Mouse (Mus musculus): ENCODE results near the gene Pccb. TPM values are rescaled to one million over a fixed set of nuclear protein-coding genes. Genes with fewer than 3 reads are reported as not detected.
A peak's percentile ranks its signal among the peaks of the same experiment; 100 is the strongest.

Pccb gene
- polyA plus RNA-seq, 1 experiment from 2014 or later, result 22.5 TPM

GRCm38 (mm10) chr9:101036876-101037275, 2.2 kb upstream of the Pccb start:
- Histone ChIP-seq H3K9ac (ENCODE audit: low read length) (no peak overlapping the region), H3K27ac (ENCODE audit: low read length) (no peak overlapping the region), H3K4me1 (replicated peaks; ENCODE audit: control insufficient read depth, insufficient read depth, low read length) (peaks cover 18% of the 10 kb centered on the region), H3K36me3 (ENCODE audit: control insufficient read depth, insufficient read depth, low read length) (no peaks in the 10 kb centered on the region), H3K4me2 (ENCODE audit: low read depth, low read length) (no peak overlapping the region), H3K27me3 (ENCODE audit: control insufficient read depth, insufficient read depth, low read depth, low read length) (no peaks in the 10 kb centered on the region), H3K4me3 (ENCODE audit: low read length) (no peak overlapping the region), H3K9me3 (ENCODE audit: control insufficient read depth, low read length) (peaks cover 2% of the 10 kb centered on the region; the same call in 1 of the 2 replicates)
- WGBS, result 78% methylated on average over 2 of the region's 2 CpGs
- no peak for ATAC-seq (ENCODE audit: low read depth)

DNA sequence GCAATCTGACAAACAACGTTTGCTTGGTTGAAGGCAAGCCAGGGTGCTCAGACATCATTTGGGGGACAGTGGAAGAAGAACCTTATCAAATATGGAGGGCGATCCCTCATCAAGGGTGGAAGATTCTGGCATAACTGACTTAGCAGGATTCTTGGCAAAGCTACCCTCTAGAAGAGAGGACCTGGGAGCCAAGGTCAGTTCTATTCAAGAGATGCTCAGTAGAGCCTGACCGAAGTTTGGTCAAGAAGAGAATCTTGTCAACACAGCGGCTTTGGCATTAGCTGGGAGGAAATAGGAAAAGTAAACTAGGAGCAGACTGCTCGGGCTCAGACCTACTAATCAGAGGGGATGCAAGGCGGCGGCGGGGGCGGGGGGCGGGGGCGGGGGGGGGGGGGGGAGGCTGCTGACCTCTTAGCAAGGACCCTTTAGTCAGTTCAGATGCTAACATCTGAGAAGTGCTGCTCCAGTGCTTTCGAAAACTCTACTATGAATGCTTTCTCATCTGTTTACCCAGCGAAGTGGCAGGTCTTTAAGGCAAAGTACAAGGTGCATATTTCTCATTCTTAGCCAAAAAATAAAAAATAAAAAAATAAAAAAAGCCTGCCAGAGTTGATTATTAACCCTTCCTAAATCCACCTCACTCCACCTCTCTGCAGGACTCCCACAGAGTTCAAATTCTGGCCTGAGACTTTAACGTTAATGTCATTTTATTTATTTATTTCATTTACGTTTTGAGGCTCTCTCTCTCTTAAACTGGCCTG, 1.3 kb upstream of the Pccb start:
- WGBS, result 65% methylated on average over 13 of the region's 15 CpGs
- Histone ChIP-seq H3K36me3 (ENCODE audit: control insufficient read depth, insufficient read depth, low read length) (no peaks in the 10 kb centered on the region), H3K4me3 (ENCODE audit: low read length) (no peak overlapping the region), H3K4me1 (replicated peaks; ENCODE audit: control insufficient read depth, insufficient read depth, low read length) (peaks cover 18% of the 10 kb centered on the region), H3K4me2 (ENCODE audit: low read depth, low read length) (no peak overlapping the region), H3K27me3 (ENCODE audit: control insufficient read depth, insufficient read depth, low read depth, low read length) (no peaks in the 10 kb centered on the region), H3K9ac (ENCODE audit: low read length) (no peak overlapping the region), H3K9me3 (ENCODE audit: control insufficient read depth, low read length) (no peaks in the 10 kb centered on the region), H3K27ac (ENCODE audit: low read length) (no peak overlapping the region)
- ATAC-seq (ENCODE audit: low read depth), result no peak

DNA sequence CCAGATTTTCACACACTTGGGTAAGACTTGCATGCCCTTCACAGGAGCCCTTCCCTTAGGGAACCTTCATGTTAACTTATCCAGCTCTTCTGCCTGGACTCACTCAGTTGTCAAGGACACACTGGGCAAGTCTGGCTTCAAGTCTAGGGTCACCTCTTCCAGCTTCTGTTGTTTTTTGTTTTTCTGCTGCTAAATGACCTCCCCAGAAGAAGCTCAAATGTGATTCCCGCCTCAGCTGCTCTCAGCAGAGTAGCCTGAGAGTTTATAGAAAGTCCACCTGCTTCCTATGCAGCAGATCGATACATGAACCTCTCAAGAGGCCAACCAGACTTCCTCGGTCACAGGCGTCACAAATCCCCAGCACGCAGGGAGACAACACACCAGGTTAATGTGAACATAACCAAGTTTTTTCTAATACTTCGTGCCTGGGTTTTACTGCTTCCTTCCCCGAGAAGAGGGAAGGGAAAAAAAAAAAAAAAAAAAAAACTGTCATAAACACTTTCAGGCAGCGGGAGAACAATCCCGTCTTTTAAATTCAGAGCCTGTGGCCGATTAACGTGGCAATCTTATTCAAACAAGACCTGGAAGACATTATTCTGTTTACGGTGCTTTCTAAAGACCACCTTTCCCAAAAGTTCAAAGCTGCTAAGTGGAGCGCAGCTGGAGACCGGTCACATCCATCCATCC, 794 bp downstream of the Pccb start:
- peaks cover 18% of the 10 kb centered on the region for H3K4me1 ChIP-seq (replicated peaks; ENCODE audit: control insufficient read depth, insufficient read depth, low read length)
- 2% methylated on average over 14 of the region's 14 CpGs for WGBS

GRCm38 (mm10) chr9:101018768-101019167, 15.9 kb downstream of the Pccb start:
- no peak overlapping the region for H3K9ac ChIP-seq (ENCODE audit: low read length)
- H3K36me3 ChIP-seq (ENCODE audit: control insufficient read depth, insufficient read depth, low read length), result peaks cover 5% of the 10 kb centered on the region; the same call in 1 of the 2 replicates
- H3K4me1 ChIP-seq (replicated peaks; ENCODE audit: control insufficient read depth, insufficient read depth, low read length), result 0 out of 2 replicates have a peak, but pooled peaks cover 2% of the 10 kb centered on the region
- 96% methylated on average over 10 of the region's 10 CpGs for whole genome bisulfite sequencing
- no peak for ATAC-seq (ENCODE audit: low read depth)
- no peak overlapping the region for H3K4me2 ChIP-seq (ENCODE audit: low read depth, low read length)
- H3K9me3 ChIP-seq (ENCODE audit: control insufficient read depth, low read length), result peaks cover 2% of the 10 kb centered on the region; the same call in 1 of the 2 replicates
- no peaks in the 10 kb centered on the region for H3K27me3 ChIP-seq (ENCODE audit: control insufficient read depth, insufficient read depth, low read depth, low read length)
- H3K27ac ChIP-seq (ENCODE audit: low read length), result no peak overlapping the region
- no peak overlapping the region for H3K4me3 ChIP-seq (ENCODE audit: low read length)

More for the DNA sequence above, 794 bp downstream of the Pccb start:
- H3K9ac ChIP-seq (ENCODE audit: low read length), result peak overlapping the region; percentile 78
- H3K9me3 ChIP-seq (ENCODE audit: control insufficient read depth, low read length), result no peaks in the 10 kb centered on the region
- no peak for ATAC-seq (ENCODE audit: low read depth)
- H3K4me2 ChIP-seq (ENCODE audit: low read depth, low read length), result peak overlapping the region; percentile 62
- no peaks in the 10 kb centered on the region for H3K27me3 ChIP-seq (ENCODE audit: control insufficient read depth, insufficient read depth, low read depth, low read length)
- H3K4me3 ChIP-seq (ENCODE audit: low read length), result peak overlapping the region; percentile 71
- peaks cover 1% of the 10 kb centered on the region for H3K36me3 ChIP-seq (ENCODE audit: control insufficient read depth, insufficient read depth, low read length)
- H3K27ac ChIP-seq (ENCODE audit: low read length), result peak overlapping the region; percentile 94

GRCm38 (mm10) chr9:101017734-101018516, 16.8 kb downstream of the Pccb start:
- Histone ChIP-seq H3K9me3 (ENCODE audit: control insufficient read depth, low read length) (peaks cover 2% of the 10 kb centered on the region; the same call in 1 of the 2 replicates), H3K27me3 (ENCODE audit: control insufficient read depth, insufficient read depth, low read depth, low read length) (no peaks in the 10 kb centered on the region), H3K4me1 (replicated peaks; ENCODE audit: control insufficient read depth, insufficient read depth, low read length) (0 out of 2 replicates have a peak, but pooled peaks cover 2% of the 10 kb centered on the region), H3K36me3 (ENCODE audit: control insufficient read depth, insufficient read depth, low read length) (peaks cover 5% of the 10 kb centered on the region; the same call in 1 of the 2 replicates), H3K9ac (ENCODE audit: low read length) (no peak overlapping the region), H3K4me2 (ENCODE audit: low read depth, low read length) (no peak overlapping the region), H3K27ac (ENCODE audit: low read length) (peak overlapping the region; percentile 52), H3K4me3 (ENCODE audit: low read length) (no peak overlapping the region)
- 32% methylated on average over 15 of the region's 15 CpGs for WGBS
- ATAC-seq (ENCODE audit: low read depth), result peak; percentile 43

DNA sequence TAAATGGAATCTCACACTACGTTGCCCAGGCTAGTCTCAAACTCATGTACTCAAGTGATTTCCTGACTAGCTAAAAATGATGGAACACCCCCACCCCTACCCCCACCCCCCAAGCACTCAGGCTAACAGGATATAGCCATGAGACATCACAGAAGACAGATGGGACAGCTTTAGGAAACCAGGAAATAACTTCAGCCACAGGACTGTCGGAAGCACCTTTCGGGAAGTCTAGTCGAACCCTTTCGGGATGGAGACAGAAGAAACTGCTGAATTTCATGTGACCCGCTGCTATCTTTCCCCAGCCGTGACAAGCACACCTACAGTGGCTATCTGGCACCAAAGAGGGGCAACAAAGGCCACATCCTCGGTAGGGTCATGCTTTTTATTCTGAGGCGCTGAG, 19.4 kb downstream of the Pccb start:
- Histone ChIP-seq H3K27me3 (ENCODE audit: control insufficient read depth, insufficient read depth, low read depth, low read length) (no peaks in the 10 kb centered on the region), H3K27ac (ENCODE audit: low read length) (no peak overlapping the region), H3K9me3 (ENCODE audit: control insufficient read depth, low read length) (peaks cover 2% of the 10 kb centered on the region; the same call in 1 of the 2 replicates), H3K4me3 (ENCODE audit: low read length) (no peak overlapping the region), H3K4me2 (ENCODE audit: low read depth, low read length) (no peak overlapping the region), H3K36me3 (ENCODE audit: control insufficient read depth, insufficient read depth, low read length) (peaks cover 7% of the 10 kb centered on the region), H3K4me1 (replicated peaks; ENCODE audit: control insufficient read depth, insufficient read depth, low read length) (0 out of 2 replicates have a peak, but pooled peaks cover 2% of the 10 kb centered on the region), H3K9ac (ENCODE audit: low read length) (no peak overlapping the region)
- ATAC-seq (ENCODE audit: low read depth), result no peak
- WGBS, result 78% methylated on average over 9 of the region's 9 CpGs

DNA sequence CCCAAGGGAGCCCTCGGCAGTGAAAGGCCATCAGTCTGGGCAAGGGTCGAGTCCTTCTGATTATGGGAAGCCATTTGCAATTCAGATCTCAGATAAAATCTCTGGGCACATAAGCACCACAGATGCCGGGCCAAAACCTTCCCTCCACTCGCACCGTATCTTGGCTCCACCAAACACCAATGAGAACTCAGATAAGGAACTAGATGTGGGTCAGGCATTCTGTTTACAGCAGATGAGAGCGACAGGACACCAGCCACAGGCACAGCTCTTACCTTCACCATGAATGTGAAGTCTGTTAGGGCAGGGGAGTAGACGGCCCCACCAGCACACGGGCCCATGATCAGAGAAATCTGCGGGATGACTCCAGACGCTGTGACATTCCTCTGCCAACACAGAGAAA, 22.3 kb downstream of the Pccb start:
- ATAC-seq (ENCODE audit: low read depth), result no peak
- H3K4me1 ChIP-seq (replicated peaks; ENCODE audit: control insufficient read depth, insufficient read depth, low read length), result no peaks in the 10 kb centered on the region
- H3K4me3 ChIP-seq (ENCODE audit: low read length), result no peak overlapping the region
- H3K4me2 ChIP-seq (ENCODE audit: low read depth, low read length), result no peak overlapping the region
- no peaks in the 10 kb centered on the region for H3K27me3 ChIP-seq (ENCODE audit: control insufficient read depth, insufficient read depth, low read depth, low read length)
- H3K27ac ChIP-seq (ENCODE audit: low read length), result no peak overlapping the region
- peaks cover 2% of the 10 kb centered on the region; the same call in 1 of the 2 replicates for H3K9me3 ChIP-seq (ENCODE audit: control insufficient read depth, low read length)
- peaks cover 4% of the 10 kb centered on the region for H3K36me3 ChIP-seq (ENCODE audit: control insufficient read depth, insufficient read depth, low read length)
- WGBS, result 62% methylated on average over 10 of the region's 10 CpGs
- no peak overlapping the region for H3K9ac ChIP-seq (ENCODE audit: low read length)

DNA sequence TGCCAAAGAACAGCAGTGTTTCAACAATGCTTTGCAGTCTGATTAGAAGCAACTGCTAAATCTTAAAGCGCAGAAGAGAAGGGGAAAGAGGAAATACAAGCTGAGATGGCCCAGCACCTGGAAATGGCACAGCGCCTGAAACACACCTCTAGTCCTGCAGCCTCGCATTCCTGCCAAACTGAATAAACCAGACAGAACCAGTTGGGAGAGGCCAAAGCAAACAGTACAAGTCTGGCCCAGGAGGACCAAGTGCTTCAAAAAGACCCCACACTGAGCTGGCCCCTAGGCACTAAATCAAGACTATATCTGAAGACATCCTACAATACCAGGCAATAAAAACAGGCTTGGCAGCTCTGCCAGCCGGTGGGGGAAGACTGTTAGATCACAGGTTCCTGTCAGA, 28.8 kb downstream of the Pccb start:
- WGBS, result 40% methylated on average over 4 of the region's 4 CpGs
- peak overlapping the region; percentile 73 for H3K27ac ChIP-seq (ENCODE audit: low read length)
- peak; percentile 78 for ATAC-seq (ENCODE audit: low read depth)

More for the DNA sequence above, 28.8 kb downstream of the Pccb start:
- H3K4me2 ChIP-seq (ENCODE audit: low read depth, low read length), result 0 out of 2 replicates have a peak overlapping the region, but pooled peaks have one; percentile 4
- H3K9ac ChIP-seq (ENCODE audit: low read length), result no peak overlapping the region
- H3K9me3 ChIP-seq (ENCODE audit: control insufficient read depth, low read length), result no peaks in the 10 kb centered on the region; the same call in 1 of the 2 replicates
- H3K36me3 ChIP-seq (ENCODE audit: control insufficient read depth, insufficient read depth, low read length), result no peaks in the 10 kb centered on the region; the same call in 1 of the 2 replicates
- H3K4me3 ChIP-seq (ENCODE audit: low read length), result no peak overlapping the region
- no peaks in the 10 kb centered on the region for H3K27me3 ChIP-seq (ENCODE audit: control insufficient read depth, insufficient read depth, low read depth, low read length)
- H3K4me1 ChIP-seq (replicated peaks; ENCODE audit: control insufficient read depth, insufficient read depth, low read length), result peaks cover 11% of the 10 kb centered on the region; the same call in 1 of the 2 replicates
